Mouse (Mus musculus): ENCODE results near the gene Mical2.

Mical2 gene

GRCm38 (mm10) chr7:112283606-112284310, 58.1 kb downstream of the Mical2 start:
- DNase-seq: no peak

- DNase-seq: no peak
Measured at GRCm38 (mm10) chr7:112285573-112285972, 59.9 kb downstream of the Mical2 start.

- no peak for DNase-seq
Measured at GRCm38 (mm10) chr7:112288352-112289107, 62.9 kb downstream of the Mical2 start.

GRCm38 (mm10) chr7:112289514-112289913, 63.9 kb downstream of the Mical2 start:
- DNase-seq: no peak

GRCm38 (mm10) chr7:112289990-112290389, 64.3 kb downstream of the Mical2 start:
- no peak for DNase-seq

GRCm38 (mm10) chr7:112293456-112294104, 67.9 kb downstream of the Mical2 start:
- DNase-seq: no peak

GRCm38 (mm10) chr7:112295426-112296221, 70.0 kb downstream of the Mical2 start:
- DNase-seq: no peak

- DNase-seq: peak; percentile 72
Measured at GRCm38 (mm10) chr7:112298032-112298431, 72.4 kb downstream of the Mical2 start.

- peak; percentile 60 for DNase-seq
Measured at GRCm38 (mm10) chr7:112298871-112299422, 73.3 kb downstream of the Mical2 start.

- DNase-seq: no peak
Measured at GRCm38 (mm10) chr7:112299521-112300096, 74.0 kb downstream of the Mical2 start.

- peak; percentile 85 for DNase-seq
Measured at GRCm38 (mm10) chr7:112300141-112300540, 74.5 kb downstream of the Mical2 start.

GRCm38 (mm10) chr7:112301052-112301451, 75.4 kb downstream of the Mical2 start:
- no peak for DNase-seq

- DNase-seq: peak; percentile 74
Measured at GRCm38 (mm10) chr7:112304382-112304781, 78.7 kb downstream of the Mical2 start.

GRCm38 (mm10) chr7:112309289-112310016, 83.8 kb downstream of the Mical2 start:
- DNase-seq: no peak

GRCm38 (mm10) chr7:112310017-112310360, 84.3 kb downstream of the Mical2 start:
- DNase-seq: no peak

- DNase-seq: no peak
Measured at GRCm38 (mm10) chr7:112313211-112313610, 87.6 kb downstream of the Mical2 start.

- no peak for DNase-seq
Measured at GRCm38 (mm10) chr7:112313670-112314069, 88.0 kb downstream of the Mical2 start.

- no peak for DNase-seq
Measured at GRCm38 (mm10) chr7:112316239-112316638, 90.6 kb downstream of the Mical2 start.

GRCm38 (mm10) chr7:112317491-112317890, 91.8 kb downstream of the Mical2 start:
- no peak for DNase-seq

GRCm38 (mm10) chr7:112318306-112318705, 92.7 kb downstream of the Mical2 start:
- DNase-seq: no peak

- DNase-seq: peak; percentile 70
Measured at GRCm38 (mm10) chr7:112319419-112319818, 93.8 kb downstream of the Mical2 start.
